Mouse (Mus musculus) brain, adult 2 months (tissue): ENCODE measurements around the gene Nxph1.

Experiments
- DNase-seq: peaks from one replicate; pipeline ENCODE4 v3.0.0; 2011; ENCODE audit warnings: low read depth, low spot score

Gene Nxph1

DNA sequence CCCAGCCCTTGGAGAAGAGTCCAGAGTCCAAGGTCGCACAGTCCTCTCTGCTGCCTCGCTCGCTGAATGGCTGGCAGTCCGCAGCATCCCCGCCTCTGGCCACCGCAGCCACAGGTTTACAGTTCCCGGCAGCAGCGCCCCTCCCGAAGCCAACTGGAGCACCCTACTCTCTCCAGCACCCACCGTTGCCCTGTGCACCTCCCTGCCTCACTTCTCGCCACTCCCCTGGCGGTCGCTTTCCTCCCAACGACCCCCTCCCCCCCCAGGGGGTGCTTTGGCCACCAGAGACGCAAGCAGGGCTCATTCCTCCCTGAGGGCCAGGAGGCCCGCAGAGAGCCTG is at the start of gene Nxph1:
Nxph1 (plus strand) TSS at position 301 of the 340 bp plus-strand sequence.
- peak; percentile 30 for DNase-seq

DNA sequence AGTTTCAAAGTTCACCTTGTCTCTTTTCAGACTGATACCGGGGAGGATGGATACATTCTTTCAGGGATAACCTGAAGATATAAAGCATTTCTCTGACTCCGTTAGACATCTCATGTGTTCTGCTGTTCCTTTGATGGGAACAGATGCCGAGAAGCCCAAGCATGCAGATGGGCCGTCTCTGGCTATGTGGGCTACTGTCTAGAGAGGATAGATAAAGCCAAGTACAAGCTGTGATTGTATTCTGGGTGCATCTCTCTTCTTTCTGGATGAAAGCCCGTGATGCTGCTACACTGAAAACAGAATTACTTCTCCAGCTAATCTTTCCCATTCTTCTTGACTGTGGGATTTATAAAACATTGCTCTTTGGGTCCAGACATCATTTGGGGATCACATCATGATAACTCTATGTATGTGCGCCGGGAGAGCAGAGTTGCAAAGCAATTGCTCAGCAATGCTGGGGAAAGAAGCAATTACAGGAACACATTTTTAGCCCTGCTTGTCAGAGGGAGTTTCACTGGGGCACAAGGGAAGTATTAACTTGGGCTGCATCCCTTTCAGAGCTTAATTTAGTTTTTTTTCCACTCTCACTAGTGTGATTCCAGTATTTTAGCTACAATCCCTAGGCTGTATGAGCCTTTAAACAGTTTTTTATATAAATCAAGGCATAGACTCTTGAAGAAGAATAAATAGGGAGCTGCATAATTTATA is 48.1 kb upstream of the Nxph1 start:
- peak; percentile 72 for DNase-seq

DNA sequence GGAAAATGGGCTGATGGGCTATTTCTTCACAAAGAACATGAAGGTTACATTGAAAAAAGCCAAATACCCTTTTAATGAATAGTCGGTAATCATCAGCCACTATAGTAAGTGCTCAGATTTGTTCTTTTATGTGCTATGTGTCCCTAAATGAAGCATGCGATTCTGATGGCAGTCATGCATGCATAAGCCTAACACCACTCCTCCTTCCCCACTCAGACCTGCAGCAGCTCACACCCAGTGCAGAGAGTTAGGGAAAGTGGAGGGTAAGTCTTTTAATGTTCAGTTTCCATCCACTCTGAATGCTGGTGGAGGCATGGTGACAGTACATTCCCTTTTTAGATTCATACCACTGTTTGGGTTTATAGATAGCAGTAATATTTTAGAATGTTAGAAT is 47.5 kb upstream of the Nxph1 start:
- DNase-seq, result no peak

DNA sequence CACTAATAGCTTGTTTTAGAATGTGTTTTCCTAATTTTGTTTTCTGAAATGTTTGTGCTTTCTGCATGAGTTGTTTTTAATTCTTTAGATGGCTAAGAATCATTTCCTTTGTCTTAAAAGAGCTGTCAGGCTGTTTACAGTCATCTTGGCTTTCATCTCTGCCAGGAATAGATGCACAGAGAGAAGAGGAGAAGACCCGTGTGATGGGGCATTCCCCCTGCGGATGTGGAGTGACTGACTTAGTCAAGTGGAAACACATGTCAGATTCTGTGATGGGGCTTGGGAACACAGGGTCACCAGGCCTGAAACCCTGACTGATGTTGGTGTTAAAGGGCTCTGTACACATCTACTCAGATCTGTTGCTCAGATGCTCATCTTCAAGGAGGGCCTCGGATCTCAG is 40.3 kb upstream of the Nxph1 start:
- DNase-seq, result no peak

DNA sequence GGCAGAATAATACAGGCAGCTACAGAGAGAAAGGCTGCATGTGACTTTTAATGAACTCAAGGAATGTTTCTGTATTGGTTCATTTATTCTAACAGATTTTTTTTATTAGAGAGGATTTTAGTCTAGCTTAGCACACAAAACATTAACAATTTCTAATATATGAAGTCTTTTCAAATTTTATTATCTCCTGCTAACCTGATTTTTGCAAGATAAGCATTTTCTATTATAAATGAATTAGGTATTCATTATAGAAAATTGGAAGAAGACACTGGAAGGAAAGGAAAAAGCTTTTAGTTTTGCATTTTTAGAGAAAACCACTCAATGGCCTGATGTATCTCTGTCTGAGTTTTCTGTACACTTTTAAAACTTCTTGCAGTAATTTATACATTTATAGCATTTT is 34.8 kb upstream of the Nxph1 start:
- no peak for DNase-seq

DNA sequence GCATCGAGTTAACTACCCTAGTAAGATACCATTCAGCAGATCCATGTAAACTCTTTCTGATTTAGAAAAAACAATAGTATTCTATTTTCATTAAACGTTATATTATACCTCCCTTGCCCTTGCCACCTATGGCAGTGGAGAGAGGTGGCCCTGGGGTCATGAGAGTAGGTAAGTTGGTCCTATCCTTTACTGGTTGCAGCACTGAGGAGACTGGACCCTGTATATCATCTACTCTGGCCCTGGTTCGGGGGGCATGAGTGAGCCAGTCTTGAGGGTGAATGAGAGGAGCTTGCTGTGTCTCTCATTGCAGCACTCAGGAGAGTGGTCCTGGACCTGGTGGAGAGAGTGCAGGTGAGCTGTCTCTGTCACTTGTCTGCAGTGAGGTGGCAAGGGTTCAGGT is 33.5 kb upstream of the Nxph1 start:
- no peak for DNase-seq

DNA sequence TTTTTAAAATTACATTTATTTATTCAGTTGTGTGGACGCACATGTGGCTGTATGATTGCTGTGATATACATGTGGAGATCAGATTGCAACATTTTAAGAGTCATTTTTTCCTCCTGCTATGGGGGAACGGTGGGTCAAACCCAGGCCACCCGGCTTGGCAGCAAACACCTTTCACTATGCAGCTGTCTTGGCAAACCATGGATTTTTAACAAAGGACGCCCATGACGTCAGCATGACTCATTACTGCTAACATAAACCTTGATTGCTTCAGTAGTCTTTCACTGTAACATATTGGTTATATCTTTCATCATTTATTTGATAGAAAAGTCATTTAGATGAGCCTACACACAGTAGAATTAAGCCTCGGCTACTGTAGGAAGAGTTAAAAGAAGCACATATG is 23.8 kb upstream of the Nxph1 start:
- DNase-seq, result no peak

DNA sequence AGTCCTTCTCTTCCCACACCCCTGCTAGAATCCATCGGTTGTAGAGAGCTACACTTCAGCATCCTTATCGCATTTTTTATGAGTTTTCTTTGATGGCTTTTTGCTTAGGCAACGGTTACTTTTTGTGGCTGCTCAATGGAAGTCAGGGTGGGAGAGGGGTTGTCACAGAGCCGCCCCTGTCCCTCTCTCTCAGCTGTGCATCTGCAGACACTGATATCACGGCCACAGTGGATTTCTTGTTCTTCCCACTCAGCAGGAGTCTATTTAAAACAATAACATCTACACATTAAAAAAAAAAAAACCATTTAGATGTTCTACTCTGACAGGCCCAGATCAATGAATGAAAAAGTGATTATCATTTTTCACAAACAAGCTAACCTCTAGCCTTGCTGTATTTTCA is 13.0 kb upstream of the Nxph1 start:
- DNase-seq, result no peak

DNA sequence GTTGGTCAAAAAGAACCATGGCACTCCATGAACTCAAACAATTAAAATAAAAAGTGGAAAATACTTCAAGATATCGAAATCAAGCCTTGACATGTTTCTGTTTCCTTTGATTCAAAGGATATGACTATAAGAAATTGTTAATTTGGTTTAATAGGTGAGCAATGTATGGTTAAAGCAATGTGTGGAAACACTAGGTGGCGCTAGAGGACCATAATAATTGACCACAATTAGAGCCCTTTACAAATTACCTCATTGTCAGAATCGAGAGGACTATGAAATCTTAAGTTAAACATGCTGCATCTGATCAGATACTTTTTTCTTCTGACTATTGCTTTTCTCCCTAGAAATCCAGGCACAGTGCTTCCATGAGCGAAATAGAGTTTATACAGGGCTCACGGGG is 12.5 kb upstream of the Nxph1 start:
- peak; percentile 86 for DNase-seq

DNA sequence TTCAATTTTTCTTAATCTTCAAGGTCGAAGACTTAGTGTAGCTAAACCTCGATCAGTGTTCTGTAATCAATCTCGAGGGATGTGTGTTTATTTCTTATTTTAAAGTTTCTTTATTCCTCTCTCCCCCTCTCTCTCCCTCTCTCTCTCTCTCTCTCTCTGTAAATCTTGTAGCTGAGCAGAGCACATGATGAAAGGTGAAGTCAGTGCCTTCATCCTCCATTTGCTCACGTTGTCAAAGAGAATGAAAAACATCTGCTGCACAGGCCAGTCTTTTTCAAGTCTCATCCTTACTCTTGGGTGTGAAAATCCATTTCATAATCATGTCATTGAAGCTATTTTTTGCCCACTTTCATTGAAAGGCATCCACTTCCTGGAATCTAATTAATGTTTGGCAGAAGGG is 12.1 kb upstream of the Nxph1 start:
- no peak for DNase-seq

DNA sequence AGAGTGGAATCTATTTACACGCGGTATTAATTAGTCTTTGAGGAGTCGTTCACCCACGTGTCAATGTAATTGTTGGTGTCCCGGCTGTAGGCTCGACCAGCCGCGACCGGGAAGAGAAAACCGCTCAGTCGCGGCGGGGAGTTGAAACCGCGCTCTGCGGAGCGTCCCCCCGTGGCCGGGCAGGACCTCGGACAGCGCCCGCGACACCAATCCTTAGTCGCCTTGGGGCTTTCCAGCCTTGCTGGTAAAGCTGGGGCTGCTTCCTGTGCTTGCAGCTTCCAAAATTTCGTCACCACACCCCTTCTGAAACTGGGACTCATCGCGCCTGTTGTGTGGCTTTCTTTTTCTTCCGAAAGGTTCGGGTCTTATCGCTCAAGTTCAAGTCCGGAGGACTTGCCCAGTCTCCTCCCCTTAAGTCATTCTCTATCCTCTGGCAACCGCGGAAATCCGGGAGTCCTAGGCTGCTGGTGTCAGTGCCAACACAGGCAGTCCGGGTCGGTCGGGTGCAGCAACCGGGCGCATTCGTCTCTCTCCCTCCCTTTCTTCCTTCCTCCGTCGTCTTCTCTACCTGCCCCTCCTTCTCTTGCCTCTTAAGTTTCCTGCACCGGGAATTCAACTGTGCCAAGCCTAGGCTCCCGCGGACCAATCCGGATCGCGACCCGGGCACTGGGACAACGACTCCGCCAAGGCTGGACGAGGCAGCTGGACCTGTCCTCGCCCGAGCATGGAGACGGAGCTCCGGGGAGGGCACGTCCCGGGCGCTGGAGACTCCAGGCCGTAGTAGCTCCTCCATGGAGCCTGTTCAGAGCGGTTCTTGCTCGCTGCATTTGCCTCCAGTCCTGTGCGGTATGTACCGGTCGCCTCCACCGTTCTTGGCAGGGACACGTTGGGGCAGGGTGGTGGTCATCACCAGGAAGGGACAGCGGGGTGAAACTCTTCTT is 510 bp downstream of the Nxph1 start:
- peak; percentile 43 for DNase-seq

DNA sequence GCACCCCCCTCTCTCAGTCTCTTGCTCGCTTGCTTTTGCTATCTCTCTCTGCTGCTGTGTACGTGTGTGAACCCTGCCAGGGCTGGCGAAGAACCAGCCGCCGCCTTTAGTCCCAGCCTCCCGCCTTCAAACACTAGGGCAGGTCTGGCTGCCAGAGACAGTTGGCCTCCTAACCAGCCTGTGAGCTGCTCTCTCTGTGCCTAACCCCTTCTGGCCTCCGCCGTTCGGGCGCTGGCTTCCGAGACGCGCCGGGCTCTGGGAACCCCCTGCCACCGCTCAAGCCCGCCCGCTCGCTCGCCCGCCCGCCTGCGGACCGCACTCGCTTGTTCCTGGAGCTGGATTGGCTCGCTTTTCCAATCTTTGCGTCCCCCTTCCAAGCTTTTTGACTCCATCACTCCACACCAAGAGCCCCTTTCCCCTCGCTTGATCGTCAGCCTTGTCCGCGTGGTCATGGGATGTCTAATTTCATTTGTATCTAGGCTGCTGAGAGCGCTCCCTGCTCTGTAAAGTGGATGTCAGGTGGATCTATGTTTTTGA is 1.5 kb downstream of the Nxph1 start:
- DNase-seq, result peak; percentile 61

DNA sequence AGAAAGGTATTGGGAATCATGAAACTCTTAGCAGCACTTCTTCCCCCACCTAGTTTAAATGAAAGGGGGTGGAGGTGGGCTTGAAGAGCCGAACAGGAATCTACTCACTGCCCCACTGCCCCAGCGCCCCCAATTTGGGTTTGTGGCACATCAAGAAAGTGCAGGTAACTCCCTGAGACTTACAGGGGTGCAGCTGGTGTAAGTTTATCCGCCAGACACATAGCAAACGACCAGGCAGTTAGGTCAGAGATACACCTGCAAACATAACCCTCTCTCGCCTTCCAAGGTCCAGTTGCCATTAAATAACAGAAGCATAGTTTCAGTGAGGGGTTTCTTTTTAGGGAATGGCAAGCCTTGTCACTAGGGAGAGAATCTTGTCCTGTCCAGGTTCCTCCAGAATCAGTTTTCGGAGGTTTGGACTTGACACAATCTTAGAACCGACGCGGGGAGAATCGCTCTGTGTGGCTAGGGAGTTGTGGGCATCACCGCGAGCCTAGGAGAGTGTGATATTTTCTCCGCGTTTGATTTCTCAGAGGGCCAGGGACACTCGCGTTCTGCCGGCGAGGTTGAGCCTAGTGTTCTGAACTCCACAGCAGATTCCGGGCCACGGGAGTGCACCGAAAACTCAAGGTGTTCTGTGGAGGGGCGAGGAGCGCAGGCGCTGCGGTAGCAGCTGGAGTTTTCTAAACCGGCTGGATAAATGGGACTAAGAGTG is 2.5 kb downstream of the Nxph1 start:
- DNase-seq, result no peak

DNA sequence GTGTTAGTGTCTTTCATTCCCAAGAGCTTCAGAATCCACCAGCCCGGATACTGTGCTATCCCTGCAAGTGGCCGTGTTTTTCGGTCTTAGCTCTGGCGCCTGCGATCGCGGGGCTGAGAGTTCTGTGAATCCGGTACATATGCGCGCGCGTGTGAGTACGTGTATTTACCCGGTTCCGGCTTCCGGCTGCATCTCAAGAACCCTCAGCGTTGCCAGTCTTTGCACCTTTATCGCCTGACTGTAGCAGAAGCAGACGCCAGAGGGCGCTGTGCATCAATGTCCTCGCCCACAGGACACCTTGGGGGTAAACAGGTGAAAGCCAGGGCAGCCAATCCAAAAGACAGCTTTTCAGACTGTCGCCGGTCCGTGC is 3.1 kb downstream of the Nxph1 start:
- peak; percentile 92 for DNase-seq

DNA sequence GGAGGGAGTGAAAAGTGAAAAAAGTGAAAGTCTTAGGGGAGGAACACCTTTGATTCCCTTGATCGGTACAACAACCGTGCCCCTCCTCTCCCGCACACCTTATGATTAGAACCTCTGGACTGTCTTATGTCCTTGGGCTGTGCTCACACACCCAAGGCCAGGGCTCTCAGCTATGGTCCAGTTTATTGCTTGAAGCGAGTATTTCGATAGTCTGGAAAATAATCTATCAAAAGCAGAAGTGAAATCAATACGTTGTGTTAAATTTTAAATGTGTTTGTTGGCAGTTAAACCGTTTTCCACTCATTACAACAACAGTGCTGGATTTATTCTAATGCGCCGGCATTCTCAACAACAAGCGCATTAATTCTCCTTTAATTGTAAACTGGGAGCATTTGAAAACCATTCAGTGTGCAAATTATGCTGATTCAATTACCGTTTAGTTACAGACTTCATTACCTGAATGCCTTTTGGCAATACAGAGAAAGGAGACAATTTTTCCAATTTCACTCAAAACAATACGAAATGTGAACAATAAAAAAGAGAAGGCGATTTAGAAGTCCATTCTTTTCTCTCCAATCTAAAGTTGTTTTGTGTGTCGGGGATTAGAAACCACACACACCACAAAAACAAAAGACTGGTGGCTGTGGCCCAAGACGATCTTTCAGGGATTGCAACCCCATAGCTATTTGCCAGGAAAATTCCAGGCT is 3.8 kb downstream of the Nxph1 start:
- DNase-seq, result no peak

DNA sequence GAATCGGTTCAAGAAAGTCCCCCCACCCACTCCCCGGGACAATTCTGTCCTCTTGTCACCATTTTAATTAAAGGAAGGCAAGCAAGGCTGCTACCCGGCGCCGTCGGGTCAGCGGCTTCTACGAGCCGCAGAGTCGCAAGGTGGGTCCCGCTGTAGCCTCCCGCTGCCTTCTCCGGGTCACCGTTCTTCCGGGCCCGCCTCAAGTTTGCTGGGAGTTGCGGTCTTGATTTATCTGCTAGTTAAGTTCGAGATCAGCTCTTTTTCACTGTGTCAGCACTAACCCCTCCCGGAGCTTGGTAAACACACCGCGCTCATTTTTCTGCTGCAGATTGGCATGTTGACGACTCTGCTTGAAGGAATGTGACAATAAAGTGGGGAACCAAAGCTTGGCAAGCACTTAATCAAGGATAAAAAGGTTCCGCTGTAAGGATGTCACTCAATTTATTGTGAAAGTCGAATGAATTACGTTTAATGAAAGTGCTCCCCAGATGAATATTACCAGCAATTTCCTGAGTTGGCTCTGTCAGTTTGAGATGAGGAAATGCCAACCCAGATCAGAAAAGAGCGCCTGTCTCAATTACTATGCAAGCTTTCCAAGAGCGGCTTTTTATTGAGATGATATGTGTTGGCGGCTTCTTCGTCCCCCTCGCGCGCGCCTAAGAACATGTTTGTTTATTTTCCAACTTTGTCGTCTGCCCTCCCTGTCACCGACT is 7.7 kb downstream of the Nxph1 start:
- DNase-seq, result peak; percentile 27

DNA sequence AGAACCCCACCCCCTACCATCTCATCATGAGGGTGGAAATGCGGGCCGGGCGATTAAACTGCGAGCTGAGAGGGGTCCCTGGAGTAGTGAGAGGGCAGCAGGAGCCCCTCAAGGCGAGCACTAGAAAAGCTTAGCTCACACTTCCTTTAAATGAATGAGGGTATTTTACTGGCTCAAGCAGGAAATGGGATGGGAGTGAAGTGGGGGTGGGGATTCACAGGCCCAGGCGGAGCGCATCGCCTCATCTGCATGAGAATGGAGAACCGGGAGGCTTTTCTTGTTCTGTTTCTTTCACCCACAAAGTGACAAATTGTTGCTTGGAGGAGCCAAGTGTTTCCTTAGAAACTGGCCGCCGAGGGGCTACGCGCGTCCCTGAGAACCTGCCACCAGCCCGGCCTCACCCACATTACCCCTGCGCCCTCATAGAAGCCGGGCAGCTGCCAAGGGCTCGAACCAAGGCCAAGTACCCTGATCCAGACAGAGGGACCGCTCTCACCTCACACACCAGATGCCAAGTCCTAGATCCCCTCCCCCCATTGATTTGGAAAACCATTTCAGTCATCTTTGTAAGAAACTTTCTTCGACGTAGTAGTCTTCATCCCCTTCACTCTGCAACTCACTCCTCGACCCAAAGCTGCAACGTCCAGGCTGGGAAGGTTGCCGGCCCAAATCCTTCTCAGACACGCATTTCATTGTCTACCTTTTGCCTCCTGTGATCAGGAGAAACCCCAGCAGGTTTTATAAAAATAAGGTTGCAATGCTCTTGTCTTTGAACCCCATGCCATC is 8.7 kb downstream of the Nxph1 start:
- peak; percentile 35 for DNase-seq

DNA sequence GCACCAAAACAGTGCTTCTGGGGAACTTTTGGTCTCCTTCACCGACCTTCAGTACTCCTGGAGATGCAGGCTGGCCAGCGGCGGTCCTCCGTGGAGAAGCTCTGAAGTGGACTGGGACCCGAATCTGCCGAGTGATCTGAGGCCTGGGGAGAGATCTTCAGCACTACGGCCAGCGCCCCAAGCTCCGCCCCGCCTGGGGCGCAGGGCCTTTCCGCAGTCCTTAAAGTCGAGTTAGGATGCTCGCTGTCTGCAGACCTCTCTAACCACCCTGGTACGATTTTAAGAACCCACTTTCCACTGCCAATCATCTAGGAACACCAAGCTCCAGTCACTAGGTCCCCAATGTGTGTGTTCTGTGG is 9.3 kb downstream of the Nxph1 start:
- DNase-seq, result no peak

DNA sequence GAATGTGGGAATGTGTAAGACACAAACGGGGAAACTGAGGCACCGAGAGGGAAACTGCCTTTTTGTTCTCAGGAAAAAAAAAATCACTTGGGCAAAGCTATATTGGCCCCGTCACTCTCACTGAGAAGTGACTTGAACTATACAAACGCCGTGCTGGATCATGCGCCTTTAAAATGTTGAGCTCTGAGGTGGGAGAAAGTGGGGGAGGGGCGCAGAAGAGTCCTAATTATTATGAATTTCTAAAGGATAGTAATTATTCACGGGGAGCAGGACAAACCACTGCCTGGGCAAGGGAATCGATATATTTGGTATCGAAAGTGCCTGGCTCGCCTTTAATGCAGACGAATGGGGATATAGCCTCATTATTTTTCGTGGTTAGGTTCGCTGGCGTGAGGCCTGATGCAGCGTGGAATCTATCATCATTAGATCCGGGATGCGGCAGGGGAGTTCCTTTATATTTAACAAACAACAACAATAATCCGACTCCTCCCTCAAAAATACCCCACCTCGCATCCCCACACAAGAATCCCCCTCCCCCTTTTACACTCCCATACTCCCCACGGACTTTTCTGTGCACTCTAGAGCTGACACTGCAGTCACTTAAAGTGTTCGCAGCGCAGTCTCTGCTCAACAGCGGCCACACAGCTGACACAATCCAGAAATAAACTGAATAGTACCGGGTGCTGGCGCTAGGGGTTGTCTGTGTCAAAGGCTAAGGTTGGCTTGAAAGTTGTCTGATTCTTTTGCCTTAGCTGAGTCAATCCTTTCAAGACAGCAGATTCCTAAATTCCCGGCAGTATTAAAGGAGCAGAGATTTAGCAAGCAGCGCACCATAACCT is 10.1 kb downstream of the Nxph1 start:
- DNase-seq, result peak; percentile 69
